14 mouse cellular contexts compared by ENCODE assay signal in genomic region chr16:16664516-16664915, GRCm38 (mm10). TPM values are rescaled to one million over a fixed set of nuclear protein-coding genes. Genes with fewer than 3 reads are reported as not detected.
"Had no signal": no experiment of that assay in that cellular context is flagged by ENCODE, and none has a peak within 500 bp of the region (broad histone marks: within the 10 kb centered on the region; RNA-seq: fewer than 3 reads in every experiment).

No protein-coding gene starts in this region.

RNA-seq across cellular contexts. Expression of gene Olfr19, which starts 11.7 kb away (rescaled TPM):
- total RNA-seq: common myeloid progenitor, adult 5-6 weeks; forebrain, postnatal 0 days; gastrocnemius, adult 18-20 months; gastrocnemius, adult 2 months; gastrocnemius, adult 8-10 months; gastrocnemius, postnatal 10 days; gastrocnemius, postnatal 14 days; gastrocnemius, postnatal 25 days; gastrocnemius, postnatal 36 days; gastrocnemius, postnatal 4 days; granulocyte monocyte progenitor cell, adult 5-6 weeks; heart, adult 18-20 months; heart, adult 2 months; heart, adult 8-10 months had no signal
